Mouse (Mus musculus): ENCODE measurements around the gene Fnbp1. TPM values are rescaled to one million over a fixed set of nuclear protein-coding genes. Genes with fewer than 3 reads are reported as not detected.

The Fnbp1 gene
- total and polyA plus RNA-seq, 2 experiments from 2014 or later = 22.1 to 30.7 TPM

- H3K4me3 ChIP-seq (ENCODE audit: low read depth, low read length) = no peak overlapping the region
- no peak for TF ChIP-seq CTCF (IDR thresholded peaks at IDR 0.05)
- no peak overlapping the region for H3K9ac ChIP-seq (replicated peaks; ENCODE audit: low read length, poor library complexity, severe bottlenecking)
- no peak overlapping the region for H3K27ac ChIP-seq (ENCODE audit: low read depth, low read length)
- 61% methylated on average over 6 of the region's 6 CpGs for WGBS
- no peak for ATAC-seq (ENCODE audit: low FRiP score)
- no peaks in the 10 kb centered on the region for H3K27me3 ChIP-seq (ENCODE audit: insufficient read depth, low read length)
- peak; percentile 35 for DNase-seq (ENCODE audit: low spot score)
- peaks cover 49% of the 10 kb centered on the region for H3K36me3 ChIP-seq (ENCODE audit: insufficient read depth, low read length)
- H3K4me2 ChIP-seq (ENCODE audit: low read depth, low read length, poor library complexity, severe bottlenecking) = no peak overlapping the region
- H3K4me1 ChIP-seq (ENCODE audit: insufficient read depth, low read length) = no peaks in the 10 kb centered on the region
- no peaks in the 10 kb centered on the region for H3K9me3 ChIP-seq (ENCODE audit: low read length)
These were observed 84.1 kb downstream of the Fnbp1 start for GRCm38 (mm10) chr2:31057549-31058177.

GRCm38 (mm10) chr2:31056070-31056469 is 85.7 kb downstream of the Fnbp1 start:
- ATAC-seq (ENCODE audit: low FRiP score) (no peak), DNase-seq (ENCODE audit: low spot score) (no peak)
- Histone ChIP-seq H3K36me3 (ENCODE audit: insufficient read depth, low read length) (peaks cover 61% of the 10 kb centered on the region), H3K4me1 (ENCODE audit: insufficient read depth, low read length) (no peaks in the 10 kb centered on the region), H3K27ac (ENCODE audit: low read depth, low read length) (no peak overlapping the region), H3K4me2 (ENCODE audit: low read depth, low read length, poor library complexity, severe bottlenecking) (no peak overlapping the region), H3K9me3 (ENCODE audit: low read length) (no peaks in the 10 kb centered on the region), H3K9ac (replicated peaks; ENCODE audit: low read length, poor library complexity, severe bottlenecking) (no peak overlapping the region), H3K4me3 (ENCODE audit: low read depth, low read length) (no peak overlapping the region), H3K27me3 (ENCODE audit: insufficient read depth, low read length) (no peaks in the 10 kb centered on the region)
- peak; percentile 35; the same call in 1 of the 2 replicates for TF ChIP-seq CTCF (IDR thresholded peaks at IDR 0.05)
- WGBS = 98% methylated on average over 3 of the region's 3 CpGs

- 90% methylated on average over 11 of the region's 11 CpGs for WGBS
- Histone ChIP-seq H3K27ac (ENCODE audit: low read depth, low read length) (no peak overlapping the region), H3K27me3 (ENCODE audit: insufficient read depth, low read length) (no peaks in the 10 kb centered on the region), H3K4me1 (ENCODE audit: insufficient read depth, low read length) (no peaks in the 10 kb centered on the region), H3K36me3 (ENCODE audit: insufficient read depth, low read length) (peaks cover 61% of the 10 kb centered on the region), H3K4me3 (ENCODE audit: low read depth, low read length) (no peak overlapping the region), H3K4me2 (ENCODE audit: low read depth, low read length, poor library complexity, severe bottlenecking) (no peak overlapping the region), H3K9me3 (ENCODE audit: low read length) (no peaks in the 10 kb centered on the region), H3K9ac (replicated peaks; ENCODE audit: low read length, poor library complexity, severe bottlenecking) (no peak overlapping the region)
- no peak for TF ChIP-seq CTCF (IDR thresholded peaks at IDR 0.05)
- no peak for ATAC-seq (ENCODE audit: low FRiP score)
- DNase-seq (ENCODE audit: low spot score) = no peak
These were observed 87.9 kb downstream of the Fnbp1 start for GRCm38 (mm10) chr2:31053851-31054340.

- no peak for ATAC-seq (ENCODE audit: low FRiP score)
- WGBS = 96% methylated on average over 13 of the region's 13 CpGs
- no peak overlapping the region for H3K4me2 ChIP-seq (ENCODE audit: low read depth, low read length, poor library complexity, severe bottlenecking)
- H3K4me3 ChIP-seq (ENCODE audit: low read depth, low read length) = no peak overlapping the region
- H3K36me3 ChIP-seq (ENCODE audit: insufficient read depth, low read length) = peaks cover 61% of the 10 kb centered on the region
- TF ChIP-seq CTCF (IDR thresholded peaks at IDR 0.05) = no peak
- no peaks in the 10 kb centered on the region for H3K9me3 ChIP-seq (ENCODE audit: low read length)
- no peak overlapping the region for H3K9ac ChIP-seq (replicated peaks; ENCODE audit: low read length, poor library complexity, severe bottlenecking)
- no peak overlapping the region for H3K27ac ChIP-seq (ENCODE audit: low read depth, low read length)
- no peak for DNase-seq (ENCODE audit: low spot score)
- no peaks in the 10 kb centered on the region for H3K4me1 ChIP-seq (ENCODE audit: insufficient read depth, low read length)
- no peaks in the 10 kb centered on the region for H3K27me3 ChIP-seq (ENCODE audit: insufficient read depth, low read length)
These were observed 88.4 kb downstream of the Fnbp1 start for GRCm38 (mm10) chr2:31053426-31053825.

GRCm38 (mm10) chr2:31052441-31052840 is 89.4 kb downstream of the Fnbp1 start:
- Histone ChIP-seq H3K4me2 (ENCODE audit: low read depth, low read length, poor library complexity, severe bottlenecking) (no peak overlapping the region), H3K36me3 (ENCODE audit: insufficient read depth, low read length) (peaks cover 60% of the 10 kb centered on the region), H3K9ac (replicated peaks; ENCODE audit: low read length, poor library complexity, severe bottlenecking) (no peak overlapping the region), H3K27ac (ENCODE audit: low read depth, low read length) (no peak overlapping the region), H3K4me1 (ENCODE audit: insufficient read depth, low read length) (no peaks in the 10 kb centered on the region), H3K9me3 (ENCODE audit: low read length) (no peaks in the 10 kb centered on the region), H3K4me3 (ENCODE audit: low read depth, low read length) (no peak overlapping the region), H3K27me3 (ENCODE audit: insufficient read depth, low read length) (no peaks in the 10 kb centered on the region)
- no peak for TF ChIP-seq CTCF (IDR thresholded peaks at IDR 0.05)
- ATAC-seq (ENCODE audit: low FRiP score) (no peak), DNase-seq (ENCODE audit: low spot score) (no peak)
- WGBS = 88% methylated on average over 10 of the region's 10 CpGs

- WGBS = 90% methylated on average over 6 of the region's 6 CpGs
- no peak for DNase-seq (ENCODE audit: low spot score)
- no peak for ATAC-seq (ENCODE audit: low FRiP score)
- no peak overlapping the region for H3K9ac ChIP-seq (replicated peaks; ENCODE audit: low read length, poor library complexity, severe bottlenecking)
- no peak overlapping the region for H3K4me3 ChIP-seq (ENCODE audit: low read depth, low read length)
- no peak for TF ChIP-seq CTCF (IDR thresholded peaks at IDR 0.05)
- H3K27ac ChIP-seq (ENCODE audit: low read depth, low read length) = no peak overlapping the region
- H3K36me3 ChIP-seq (ENCODE audit: insufficient read depth, low read length) = peaks cover 34% of the 10 kb centered on the region
- no peaks in the 10 kb centered on the region for H3K9me3 ChIP-seq (ENCODE audit: low read length)
- no peaks in the 10 kb centered on the region for H3K4me1 ChIP-seq (ENCODE audit: insufficient read depth, low read length)
- no peaks in the 10 kb centered on the region for H3K27me3 ChIP-seq (ENCODE audit: insufficient read depth, low read length)
- no peak overlapping the region for H3K4me2 ChIP-seq (ENCODE audit: low read depth, low read length, poor library complexity, severe bottlenecking)
These were observed 93.8 kb downstream of the Fnbp1 start for GRCm38 (mm10) chr2:31048037-31048436.

All from midbrain, postnatal 0 days (tissue).